Mouse (Mus musculus): ENCODE results near the gene Sh3tc1. TPM values are rescaled to one million over a fixed set of nuclear protein-coding genes. Genes with fewer than 3 reads are reported as not detected.

The Sh3tc1 gene
- total RNA-seq, 2 experiments from 2014 or later: 12.6 to 21.4 TPM

DNA sequence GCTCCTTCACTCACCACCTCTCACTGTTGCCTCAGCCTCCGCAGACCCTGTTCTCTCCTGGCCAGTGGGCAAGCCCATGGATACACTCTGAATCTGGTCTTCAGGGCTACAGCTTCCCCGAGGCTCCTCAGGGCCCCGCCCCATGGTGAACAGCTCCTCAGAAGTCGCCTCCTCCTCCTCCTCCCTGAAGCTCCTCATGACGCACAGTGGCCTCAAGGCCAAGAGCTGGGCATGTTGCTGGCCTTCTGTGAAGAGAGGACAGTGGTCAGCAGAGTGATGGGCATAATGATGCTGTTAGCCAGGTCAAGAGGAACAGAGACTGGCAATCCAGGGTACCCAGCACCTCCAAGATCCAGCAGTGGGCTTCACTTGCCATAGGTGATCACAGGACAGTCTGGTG lies 15.9 kb downstream of the Sh3tc1 start:
- DNase-seq (ENCODE audit: low spot score in 2 of 2): no peak

DNA sequence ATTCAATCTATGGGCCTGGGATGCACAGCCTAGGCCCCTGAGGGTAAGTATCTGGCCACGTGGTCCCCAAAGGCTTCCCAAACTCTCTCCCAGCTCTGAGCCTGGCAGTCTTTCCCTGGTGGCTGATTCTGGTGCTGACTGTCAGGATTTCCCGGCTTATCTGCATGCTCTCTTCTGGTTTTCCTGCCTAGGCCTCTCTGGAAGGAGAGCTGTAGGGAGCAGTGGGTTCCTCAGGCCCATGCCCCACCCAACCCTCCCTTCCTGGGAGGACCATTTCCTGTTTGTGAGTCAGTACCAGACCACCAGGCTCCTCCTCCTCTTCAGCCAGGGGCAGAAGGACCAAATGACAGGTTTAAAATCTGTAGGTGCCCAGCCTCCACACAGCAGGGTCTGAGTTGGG lies 17.1 kb downstream of the Sh3tc1 start:
- DNase-seq (ENCODE audit: low spot score in 2 of 2): no peak

DNA sequence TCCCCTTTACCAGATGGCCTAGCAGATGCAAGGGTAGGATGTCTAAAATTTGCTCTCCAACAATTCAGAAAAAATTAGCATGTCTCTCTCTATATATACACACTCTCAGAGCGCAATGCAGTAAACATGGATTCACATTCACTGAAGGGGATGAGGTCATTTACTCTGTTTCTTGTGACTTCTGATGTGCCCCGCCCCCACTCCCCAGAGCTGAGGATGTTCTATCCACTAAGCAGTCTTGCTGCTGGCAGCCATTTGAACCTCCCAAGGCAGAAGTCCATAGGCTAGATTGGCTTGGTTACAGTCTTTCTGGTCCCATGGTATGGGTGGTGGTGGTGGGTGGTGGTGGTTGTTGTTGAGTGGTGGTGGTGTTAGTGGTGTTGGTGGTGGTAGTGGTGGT lies 17.9 kb downstream of the Sh3tc1 start:
- no peak for DNase-seq (ENCODE audit: low spot score in 2 of 2)

DNA sequence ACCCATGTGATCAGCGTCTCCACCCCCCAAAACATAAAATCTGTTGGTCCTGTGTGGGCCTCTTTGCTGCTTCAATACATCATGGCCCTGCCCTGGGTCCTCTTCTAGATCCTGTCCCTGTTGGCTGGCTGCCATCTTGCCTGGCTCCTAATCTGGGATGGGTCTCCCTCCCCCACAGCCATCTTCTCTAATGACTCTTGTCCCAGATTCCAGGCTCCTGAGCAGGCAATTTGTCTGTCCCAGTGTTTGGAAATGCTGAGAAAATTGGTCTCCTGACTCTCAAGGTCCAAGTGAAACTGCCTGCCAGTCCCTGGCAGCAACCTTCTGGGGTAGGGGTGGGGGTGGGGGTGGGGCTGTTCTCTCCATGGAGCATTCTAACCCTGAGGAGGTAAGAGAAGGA lies 19.9 kb downstream of the Sh3tc1 start:
- no peak for DNase-seq (ENCODE audit: low spot score in 2 of 2)

DNA sequence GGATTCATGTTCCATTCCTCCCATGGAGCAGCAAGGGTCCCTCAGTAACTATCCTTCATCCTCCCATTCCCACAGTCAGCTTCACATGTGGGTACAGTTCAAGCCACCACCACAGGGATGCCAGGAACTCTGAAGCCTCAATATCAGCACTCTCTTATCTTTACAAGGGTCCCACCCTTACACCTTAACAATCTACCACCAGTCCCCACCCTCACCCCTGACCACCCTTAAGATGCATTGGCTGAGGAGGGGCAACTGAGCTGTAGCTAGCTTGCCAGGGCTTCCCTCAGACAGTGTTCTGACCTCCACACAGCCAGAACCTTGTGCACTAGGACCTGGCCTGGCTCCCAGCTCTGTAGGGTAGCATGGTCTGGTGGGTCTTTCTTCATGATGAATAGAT lies 20.4 kb downstream of the Sh3tc1 start:
- no peak for DNase-seq (ENCODE audit: low spot score in 2 of 2)

DNA sequence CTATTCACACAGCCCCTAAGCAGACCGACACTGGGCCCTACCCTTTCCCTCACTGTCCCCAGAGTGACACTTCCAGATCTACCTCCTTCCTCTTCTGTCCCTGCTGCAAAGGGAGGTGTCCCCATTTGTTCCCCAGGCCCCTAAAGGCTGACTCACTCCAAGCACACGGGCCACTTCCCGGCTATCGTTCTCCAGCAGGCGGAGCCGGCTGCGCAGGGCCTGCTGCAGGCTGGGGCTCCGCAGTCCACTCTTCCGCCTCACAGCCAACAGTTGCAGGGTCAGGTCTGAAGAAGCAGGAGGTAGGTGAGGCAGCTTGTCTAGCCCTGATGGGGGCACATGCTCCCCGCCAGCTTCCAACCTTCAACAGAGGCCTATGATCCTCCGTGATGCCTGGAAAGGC lies 21.0 kb downstream of the Sh3tc1 start:
- DNase-seq (ENCODE audit: low spot score in 2 of 2): no peak

DNA sequence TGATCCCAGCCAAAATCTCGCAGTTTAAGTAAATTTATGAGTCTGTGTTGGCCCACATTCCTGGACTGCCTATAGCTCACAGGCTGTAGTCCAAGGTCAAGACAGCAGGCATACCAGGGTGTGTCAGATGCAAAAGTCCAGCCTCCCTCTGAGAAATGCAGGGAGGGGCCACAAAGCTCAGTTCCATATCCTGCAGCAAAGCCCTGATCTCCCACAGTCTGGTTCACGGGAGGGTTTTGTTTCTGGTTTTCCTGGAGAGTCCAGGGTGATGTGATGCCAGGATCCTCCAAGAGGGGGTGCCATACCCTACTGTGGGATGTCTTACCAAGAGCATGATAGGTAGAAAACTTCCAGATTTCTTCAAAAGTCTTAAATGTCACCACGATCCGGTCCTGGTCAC lies 21.8 kb downstream of the Sh3tc1 start:
- peak in 1 of 2 experiments; percentile 46 for DNase-seq (ENCODE audit: low spot score in 2 of 2)

DNA sequence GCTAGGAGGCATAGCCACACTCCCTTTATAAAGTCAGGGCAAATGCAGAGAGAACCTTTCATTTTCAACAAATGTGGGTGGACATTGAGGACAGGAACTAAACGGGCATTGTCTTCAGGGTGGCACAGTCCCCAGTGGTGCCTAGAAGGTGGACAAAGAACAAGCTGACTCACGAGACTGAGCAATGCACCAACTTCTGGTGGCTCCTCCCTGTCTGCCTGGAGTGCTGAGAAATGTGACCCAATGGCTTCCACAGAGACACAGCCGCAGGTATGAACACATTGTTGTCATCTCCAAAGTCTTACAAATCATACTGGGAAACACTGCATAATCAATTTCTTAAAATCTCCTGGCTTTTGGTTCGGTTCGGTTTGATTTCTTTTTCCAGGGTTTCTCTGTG lies 22.3 kb downstream of the Sh3tc1 start:
- no peak for DNase-seq (ENCODE audit: low spot score in 2 of 2)

DNA sequence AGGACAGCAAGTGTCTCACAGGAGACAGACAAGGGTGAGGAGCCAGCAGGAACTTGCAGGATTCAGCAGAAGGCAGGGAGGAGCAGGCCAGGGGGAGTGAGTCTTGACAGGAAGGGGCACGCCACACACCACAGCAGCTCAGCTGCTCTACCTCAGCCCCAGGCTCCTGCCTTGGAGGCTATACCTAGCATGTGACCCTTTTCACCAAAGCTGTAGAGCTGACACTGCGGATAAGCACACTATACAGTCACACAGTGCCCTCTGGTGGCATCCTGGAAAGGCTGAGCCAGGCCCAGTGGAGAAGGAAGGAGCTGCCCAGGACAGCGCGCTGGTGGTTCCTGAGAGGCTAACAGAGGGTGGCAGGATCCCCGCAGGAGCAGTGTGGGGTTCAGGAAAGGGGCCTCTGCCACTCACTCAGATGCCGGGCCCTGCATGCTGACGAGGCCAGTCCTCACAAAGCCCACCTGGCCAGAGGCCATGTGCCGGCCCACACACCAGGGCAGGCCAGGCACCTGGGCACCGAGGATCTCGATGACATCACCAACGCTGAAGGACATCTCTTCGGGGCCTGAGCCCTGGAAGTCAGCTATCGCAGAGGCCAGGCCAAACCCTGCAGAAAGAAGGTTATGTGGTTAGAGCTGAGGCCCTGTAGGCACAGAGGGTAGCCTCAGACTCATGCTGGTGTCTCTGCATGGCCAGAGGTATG lies 26.0 kb downstream of the Sh3tc1 start:
- DNase-seq (ENCODE audit: low spot score in 2 of 2): peak; percentile 33 to 56

DNA sequence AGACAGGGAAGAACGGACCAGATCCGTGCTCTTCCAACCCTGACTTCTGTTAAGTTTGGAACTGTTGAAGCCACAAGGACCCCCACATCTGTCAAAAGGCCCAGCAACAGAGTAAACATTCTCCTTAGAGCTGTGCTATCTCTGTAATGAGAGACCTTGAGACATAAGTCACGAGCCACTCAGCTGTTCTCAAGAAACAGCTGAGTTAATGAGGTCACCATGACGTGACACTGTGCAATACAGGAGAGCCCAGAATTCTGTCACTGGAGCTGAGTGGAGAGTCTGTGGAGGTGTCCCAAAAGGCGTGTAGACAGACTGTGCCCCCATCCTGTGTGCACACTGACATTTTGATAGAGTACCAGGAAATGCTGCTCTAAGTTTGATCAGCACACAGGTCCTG lies 27.3 kb downstream of the Sh3tc1 start:
- DNase-seq (ENCODE audit: low spot score in 2 of 2): no peak

DNA sequence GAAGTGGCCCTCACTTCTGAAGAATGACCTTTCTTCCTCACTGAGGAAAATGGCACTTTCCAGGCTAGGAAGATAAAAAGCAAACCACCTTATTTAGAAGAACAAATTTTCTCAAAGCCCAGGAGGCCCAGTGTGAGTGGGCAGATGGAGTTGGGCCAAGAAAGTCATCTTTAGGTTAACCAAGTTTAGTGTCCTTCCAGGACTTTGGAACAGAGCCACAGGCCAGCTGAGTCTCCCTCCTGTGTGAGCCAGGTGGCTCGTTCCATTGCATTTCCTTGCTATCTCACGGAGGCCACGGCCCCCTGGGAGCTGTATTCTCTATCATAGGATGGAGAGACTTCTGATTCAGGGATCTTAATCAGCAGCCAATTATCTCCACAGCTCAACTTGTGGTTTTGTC lies 28.9 kb downstream of the Sh3tc1 start:
- no peak for DNase-seq (ENCODE audit: low spot score in 2 of 2)

DNA sequence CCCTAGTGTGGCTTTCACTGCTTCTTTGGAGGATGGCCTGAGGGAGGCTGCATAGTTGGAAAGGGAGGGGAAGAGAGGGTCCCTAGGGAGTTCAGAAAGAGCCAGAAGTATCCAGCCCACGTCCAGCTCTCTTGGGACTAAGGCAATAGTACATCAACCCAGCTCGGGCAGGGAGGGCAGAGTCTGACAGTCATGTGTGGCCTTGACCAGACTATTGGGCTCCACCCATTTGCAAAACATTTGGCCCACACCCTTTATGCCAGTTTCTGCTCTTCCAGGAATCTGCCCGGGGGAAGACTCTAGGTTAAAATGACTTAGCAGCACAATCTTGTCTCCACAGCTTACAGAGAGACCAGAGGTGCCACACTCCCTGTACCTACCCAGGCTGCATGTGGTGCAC lies 29.3 kb downstream of the Sh3tc1 start:
- DNase-seq (ENCODE audit: low spot score in 2 of 2): no peak

DNA sequence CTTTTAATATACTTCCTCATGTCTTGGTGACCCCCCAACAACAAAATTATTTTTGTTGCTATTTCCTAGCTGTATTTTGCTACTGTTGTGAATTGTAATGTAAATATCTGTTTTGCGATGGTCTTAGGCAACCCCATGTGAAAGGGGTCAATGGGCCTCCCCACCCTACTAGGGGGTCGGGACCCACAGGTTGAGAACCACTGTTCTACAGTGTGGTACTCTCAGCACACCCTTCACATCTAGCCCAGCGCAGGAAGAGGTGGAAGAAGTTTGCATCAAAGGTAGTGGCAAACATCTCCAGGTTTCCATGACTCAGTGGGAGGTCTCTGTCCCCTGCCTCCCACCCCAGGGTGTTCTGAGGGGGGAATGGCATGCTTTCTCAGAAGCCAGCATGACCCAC lies 34.4 kb downstream of the Sh3tc1 start:
- DNase-seq (ENCODE audit: low spot score in 2 of 2): no peak

DNA sequence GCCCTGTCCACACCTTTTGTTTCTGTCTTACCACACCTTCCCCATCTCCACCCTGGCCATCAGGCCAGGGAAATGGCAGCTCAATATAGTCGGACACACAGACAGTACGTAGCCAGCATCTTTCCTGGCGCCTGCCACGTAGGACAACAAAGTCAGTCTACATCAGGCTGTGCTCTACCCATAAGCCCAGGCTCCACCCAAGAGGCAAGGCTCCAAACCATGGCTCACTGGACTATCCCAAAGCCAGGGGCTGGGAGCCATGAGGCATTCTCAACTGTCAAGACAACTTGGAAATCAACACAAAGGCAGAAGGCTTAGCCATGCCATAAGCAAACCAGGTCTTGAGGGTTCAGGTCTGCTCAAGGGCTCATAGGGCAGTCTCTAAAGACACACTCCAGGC lies 36.0 kb downstream of the Sh3tc1 start:
- no peak for DNase-seq (ENCODE audit: low spot score in 2 of 2)

DNA sequence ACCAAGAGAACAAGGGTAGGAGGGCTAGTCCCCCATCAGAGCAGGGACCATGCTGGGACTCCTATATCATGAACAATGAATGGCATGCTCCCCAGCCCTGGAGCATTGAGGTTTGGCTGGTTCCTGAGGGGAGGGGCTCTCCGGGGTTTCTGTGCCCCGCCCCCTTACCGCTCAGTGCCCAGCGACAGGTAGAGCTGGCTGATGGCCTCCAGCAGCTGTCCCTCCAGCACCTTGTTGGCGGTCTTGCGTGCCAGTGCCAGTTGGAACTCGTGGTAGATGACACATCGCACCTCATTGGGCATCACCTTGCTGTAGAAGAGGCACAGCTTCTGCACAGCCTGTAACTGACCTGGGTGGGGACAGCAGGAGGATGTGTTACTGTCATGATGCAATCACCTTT lies 36.6 kb downstream of the Sh3tc1 start:
- DNase-seq (ENCODE audit: low spot score in 2 of 2): no peak

DNA sequence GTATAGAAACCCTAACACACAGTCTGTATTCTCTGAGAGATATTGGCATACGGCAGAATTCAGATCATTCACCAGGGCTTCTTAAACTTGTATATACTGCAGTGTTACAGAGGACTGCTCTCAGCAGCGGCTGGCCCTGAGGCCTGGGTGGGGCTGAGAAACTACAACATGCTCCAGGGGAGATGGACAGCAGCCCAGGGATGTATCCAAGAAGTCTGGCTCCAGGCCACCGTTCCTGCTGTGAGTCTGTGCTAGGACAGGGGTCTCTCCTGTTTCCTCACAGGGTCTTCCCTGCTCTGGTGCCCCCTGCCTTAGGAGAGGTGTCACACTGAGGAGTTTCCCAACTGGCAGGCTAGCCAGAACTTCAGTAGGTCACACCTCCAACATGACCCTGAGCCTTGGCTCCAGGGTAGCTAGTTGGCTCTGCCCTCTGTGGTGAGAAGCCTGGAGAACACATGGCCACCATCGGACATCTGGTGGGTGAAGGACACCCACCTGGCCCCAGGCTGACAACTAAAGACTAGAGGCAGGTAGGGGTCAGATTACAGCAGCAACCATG lies 37.1 kb downstream of the Sh3tc1 start:
- DNase-seq (ENCODE audit: low spot score in 2 of 2): no peak

DNA sequence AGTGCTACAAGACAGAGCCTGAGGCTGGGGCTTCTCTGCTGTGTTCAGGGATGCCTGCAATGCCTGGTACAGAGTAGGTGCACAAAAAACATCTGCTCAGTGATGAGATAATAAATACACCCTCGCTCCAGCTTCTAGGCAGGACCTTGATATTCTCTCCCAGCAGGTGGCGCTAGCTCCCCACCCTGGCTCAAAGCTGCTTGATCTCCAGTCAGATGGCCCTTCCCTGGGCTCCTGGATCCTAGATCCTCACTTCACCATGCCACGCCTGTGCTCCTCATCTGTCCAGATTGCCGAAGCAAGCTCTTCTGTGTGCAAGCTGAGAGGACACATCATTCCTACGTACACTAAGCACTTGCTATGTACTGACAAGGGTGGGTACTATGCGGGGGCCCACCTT lies 38.7 kb downstream of the Sh3tc1 start:
- DNase-seq (ENCODE audit: low spot score in 2 of 2): peak; percentile 58 to 61

DNA sequence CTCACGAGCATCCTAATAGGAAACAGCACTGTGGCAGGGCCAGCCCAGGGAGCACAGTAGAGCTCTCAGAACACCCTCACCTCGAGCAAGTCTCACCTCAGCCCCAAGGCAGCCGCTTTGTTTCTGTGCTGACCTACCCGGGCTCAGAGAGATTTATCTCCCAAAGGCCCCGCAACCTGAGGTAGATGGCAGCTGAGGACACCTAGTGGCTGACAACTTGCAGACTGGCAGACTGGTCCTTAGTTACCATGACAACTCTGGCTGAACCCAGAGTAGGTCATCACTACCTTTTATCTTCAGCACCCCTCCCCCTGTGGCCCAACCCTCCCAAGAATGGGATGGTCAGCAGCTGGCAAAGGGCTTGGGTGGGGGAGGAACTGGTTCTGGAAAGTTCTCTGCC lies 44.0 kb downstream of the Sh3tc1 start:
- DNase-seq (ENCODE audit: low spot score in 2 of 2): no peak

DNA sequence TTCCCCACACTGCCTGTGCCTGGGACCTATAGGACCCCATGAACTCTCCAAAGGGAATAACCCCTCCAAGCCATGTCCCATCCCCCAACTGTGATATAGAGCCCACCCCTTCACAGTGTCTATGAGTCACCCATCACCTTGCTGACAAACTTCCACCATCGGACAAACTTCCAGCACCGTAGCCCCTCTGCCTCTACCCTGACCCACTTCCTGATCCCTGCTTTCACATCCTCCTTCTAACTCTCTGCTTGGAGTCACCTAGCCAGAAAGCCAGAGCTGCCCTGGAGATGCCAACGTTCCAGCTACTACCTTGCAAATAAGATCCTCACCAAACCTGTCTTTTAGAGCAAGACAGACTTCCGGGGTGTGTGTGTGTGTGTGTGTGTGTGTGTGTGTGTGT lies 46.1 kb downstream of the Sh3tc1 start:
- DNase-seq (ENCODE audit: low spot score in 2 of 2): no peak

DNA sequence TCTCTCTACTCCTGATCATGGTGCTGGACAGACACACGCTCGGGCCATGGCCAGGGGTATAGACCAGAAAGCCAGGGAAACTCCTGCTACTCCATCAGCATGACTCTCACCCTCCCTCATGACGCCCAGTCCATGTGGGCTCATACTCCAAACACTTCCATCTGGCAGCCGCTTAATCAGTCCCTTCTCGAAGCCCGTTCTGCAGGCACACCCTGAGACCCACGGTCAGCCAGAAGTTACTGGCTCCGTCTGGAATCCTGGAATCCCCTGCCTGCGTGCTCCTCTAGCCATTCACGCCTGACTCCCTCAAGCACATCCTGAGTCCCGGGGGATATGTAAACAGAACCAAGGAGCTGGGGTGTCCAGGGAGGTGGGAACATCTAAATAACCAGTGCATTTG lies 48.5 kb downstream of the Sh3tc1 start:
- DNase-seq (ENCODE audit: low spot score in 2 of 2): no peak

DNA sequence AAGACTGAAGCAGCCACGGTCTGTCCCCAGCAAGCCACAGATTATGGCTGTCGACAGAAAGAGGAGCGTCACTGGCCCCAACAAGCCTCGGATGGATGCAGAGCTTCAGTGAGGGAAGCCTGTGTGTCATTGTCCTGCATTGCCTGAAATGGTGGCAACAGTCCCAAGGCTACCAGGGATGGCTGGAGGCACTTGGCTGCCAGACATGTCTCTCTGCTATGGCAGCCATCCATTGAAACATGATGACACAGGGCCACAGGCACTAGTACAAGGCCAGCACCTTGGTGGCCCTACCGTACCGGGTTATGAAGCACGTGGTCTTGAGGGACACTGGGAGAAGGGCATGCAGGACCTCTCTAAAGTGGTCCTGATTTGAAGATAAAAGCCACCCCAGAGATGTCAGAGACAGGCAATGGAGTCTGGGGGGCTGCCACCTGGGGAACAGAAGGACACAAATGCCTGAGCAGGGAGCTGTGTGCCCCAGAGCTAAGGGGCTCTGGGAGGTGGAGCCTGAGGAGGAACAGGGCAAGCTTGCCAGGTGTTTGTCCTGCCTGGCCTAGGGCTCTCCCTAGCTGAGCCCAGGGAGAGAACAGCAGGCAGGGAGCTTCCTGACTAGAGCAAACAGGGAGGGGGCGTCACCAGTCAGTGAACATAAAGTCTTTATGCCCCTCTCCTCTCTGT lies 49.2 kb downstream of the Sh3tc1 start:
- DNase-seq (ENCODE audit: low spot score in 2 of 2): peak in 1 of 2 experiments; percentile 42

DNA sequence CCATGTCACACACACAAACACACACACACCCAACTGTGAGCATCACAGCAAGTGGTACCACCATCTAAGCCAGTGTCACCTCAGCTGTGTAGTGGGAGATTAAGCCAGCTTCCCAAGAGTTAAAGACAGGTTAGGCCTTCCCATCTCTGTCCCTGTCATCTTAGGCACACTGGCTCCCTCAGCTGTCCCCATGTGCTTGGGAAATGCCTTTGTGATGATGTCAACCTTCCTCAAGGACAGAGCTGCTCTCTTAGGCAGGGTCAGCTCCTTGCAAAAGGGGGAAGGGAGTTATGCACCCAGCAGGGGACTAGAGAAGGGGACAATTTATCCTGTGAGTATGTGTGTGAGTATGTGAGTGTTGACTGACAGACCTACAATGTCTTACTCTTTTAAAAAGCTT lies 50.4 kb downstream of the Sh3tc1 start:
- DNase-seq (ENCODE audit: low spot score in 2 of 2): no peak

DNA sequence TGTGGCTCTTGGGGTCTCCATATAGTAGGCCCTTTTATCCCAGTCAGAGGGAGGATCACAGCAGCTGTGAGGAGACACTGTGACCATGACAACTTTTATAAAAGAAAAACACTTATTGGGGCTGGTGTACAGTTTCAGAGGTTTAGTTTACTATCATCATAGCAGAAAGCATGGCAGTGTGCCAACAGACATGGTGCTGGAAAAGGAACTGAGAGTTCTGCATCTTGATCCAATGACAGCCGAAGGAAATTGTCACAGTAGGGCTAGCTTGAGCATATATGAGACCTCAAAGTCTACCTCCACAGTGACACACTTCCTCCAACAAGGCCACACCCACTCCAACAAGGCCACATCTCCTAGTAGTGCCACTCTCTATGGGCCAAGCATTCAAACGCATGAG lies 50.9 kb downstream of the Sh3tc1 start:
- DNase-seq (ENCODE audit: low spot score in 2 of 2): no peak
